Mouse (Mus musculus) midbrain, postnatal 0 days (tissue): ENCODE data around the gene Syne1. TPM values are rescaled to one million over a fixed set of nuclear protein-coding genes. Genes with fewer than 3 reads are reported as not detected.

Experiments used
- ATAC-seq: fragments of 200-750 bp; cut with Nextera tagmentation; 2 replicates; pipeline ENCODE4 v1.8.0; 2017; ENCODE audit warnings: moderate number of reproducible peaks, mild to moderate bottlenecking, moderate TSS enrichment, moderate library complexity; ENCODE audit not compliant: low FRiP score
- DNase-seq: peaks from one replicate; pipeline ENCODE4 v3.0.0-alpha.2; 2015; ENCODE audit warnings: low spot score
- H3K27ac ChIP-seq: fragments of 300-500 bp; sonication (generic); 2 replicates; pipeline ENCODE4 v1.5.1; 2014; ENCODE audit warnings: low read depth, mild to moderate bottlenecking, low read length, mixed read lengths
- H3K27me3 ChIP-seq: fragments of 300-500 bp; sonication (generic); 2 replicates; pipeline ENCODE4 v1.6.1; 2014; ENCODE audit warnings: low read length, control low read depth, mixed read lengths; ENCODE audit not compliant: insufficient read depth
- H3K36me3 ChIP-seq: fragments of 300-500 bp; sonication (generic); 2 replicates; pipeline ENCODE4 v1.6.1; 2014; ENCODE audit warnings: low read length, control low read depth, mixed read lengths; ENCODE audit not compliant: insufficient read depth
- H3K4me1 ChIP-seq: fragments of 300-500 bp; sonication (generic); 2 replicates; pipeline ENCODE4 v1.6.1; 2014; ENCODE audit warnings: mild to moderate bottlenecking, control low read depth, antibody characterized with exemption, low read length, mixed read lengths; ENCODE audit not compliant: insufficient read depth
- H3K4me2 ChIP-seq: fragments of 300-500 bp; sonication (generic); 2 replicates; pipeline ENCODE4 v1.6.1; 2014; ENCODE audit warnings: low read depth, mild to moderate bottlenecking, low read length, mixed read lengths; ENCODE audit not compliant: poor library complexity, severe bottlenecking
- H3K4me3 ChIP-seq: fragments of 300-500 bp; sonication (generic); 2 replicates; pipeline ENCODE4 v1.5.1; 2014; ENCODE audit warnings: low read depth, mild to moderate bottlenecking, low read length, moderate library complexity
- H3K9ac ChIP-seq: fragments of 300-500 bp; sonication (generic); replicated peaks from 2 replicates; pipeline ENCODE4 v1.6.1; 2014; ENCODE audit warnings: mild to moderate bottlenecking, low read length, moderate library complexity, mixed read lengths; ENCODE audit not compliant: poor library complexity, severe bottlenecking
- H3K9me3 ChIP-seq: fragments of 300-500 bp; sonication (generic); 2 replicates; pipeline ENCODE4 v1.6.1; 2016; ENCODE audit warnings: low read length, control low read depth
- CTCF ChIP-seq: IDR thresholded peaks from 2 replicates; pipeline ENCODE4 v1.5.1; 2016; ENCODE audit warnings: antibody characterized with exemption, mild to moderate bottlenecking
- WGBS: fragments of 180-500 bp; shearing (Covaris S2); extraction: QIAGEN DNeasy Blood & Tissue Kit; methylation state at CpG from one replicate; pipeline ENCODE4 v1.1.7; 2014; 5-methylcytosine and 5-hydroxymethylcytosine counted together
- polyA plus RNA-seq: library from polyadenylated mRNA; unstranded; fragments of >200 nt; fragmentation: Nextera tagmentation; extraction: Ambion mirVana; gene quantifications from 2 replicates; pipeline ENCODE4 v1.2.1, GENCODE M21; 2015
- total RNA-seq: library from RNA; depleted of rRNA; stranded (reverse); fragments of >200 nt; gene quantifications from 2 replicates; pipeline ENCODE4 v1.2.3, GENCODE M21; 2014

The Syne1 gene
- total and polyA plus RNA-seq, 2 experiments from 2014 or later, result 18.6 to 99.3 TPM

DNA sequence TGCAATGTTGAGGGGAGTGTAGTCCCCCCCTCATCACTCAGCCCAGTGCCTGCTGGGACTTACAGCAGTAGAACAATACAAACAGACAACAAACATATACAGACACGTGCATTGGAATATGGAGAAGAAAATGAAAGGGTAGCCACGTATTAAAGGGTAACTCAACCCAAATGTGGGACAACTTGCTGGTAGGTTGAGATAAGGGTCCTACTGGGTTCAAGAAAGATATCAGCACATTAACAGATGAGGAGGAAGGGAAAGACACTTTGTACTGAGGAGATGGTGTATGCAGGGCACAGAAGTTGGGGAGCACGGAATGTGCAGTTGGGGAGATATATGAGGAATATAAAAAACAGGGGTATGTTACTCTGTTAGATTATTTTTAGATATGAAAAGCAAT, 345.3 kb downstream of the Syne1 start:
- Histone ChIP-seq H3K27me3 (no peaks in the 10 kb centered on the region), H3K4me3 (no peak overlapping the region), H3K9ac (no peak overlapping the region), H3K36me3 (peaks cover 24% of the 10 kb centered on the region; the same call in 1 of the 2 replicates), H3K27ac (no peak overlapping the region), H3K4me1 (no peaks in the 10 kb centered on the region), H3K9me3 (no peaks in the 10 kb centered on the region), H3K4me2 (no peak overlapping the region)
- ATAC-seq, result no peak
- no peak for TF ChIP-seq CTCF
- DNase-seq, result no peak
- WGBS, result 83% methylated on average over 3 of the region's 3 CpGs

DNA sequence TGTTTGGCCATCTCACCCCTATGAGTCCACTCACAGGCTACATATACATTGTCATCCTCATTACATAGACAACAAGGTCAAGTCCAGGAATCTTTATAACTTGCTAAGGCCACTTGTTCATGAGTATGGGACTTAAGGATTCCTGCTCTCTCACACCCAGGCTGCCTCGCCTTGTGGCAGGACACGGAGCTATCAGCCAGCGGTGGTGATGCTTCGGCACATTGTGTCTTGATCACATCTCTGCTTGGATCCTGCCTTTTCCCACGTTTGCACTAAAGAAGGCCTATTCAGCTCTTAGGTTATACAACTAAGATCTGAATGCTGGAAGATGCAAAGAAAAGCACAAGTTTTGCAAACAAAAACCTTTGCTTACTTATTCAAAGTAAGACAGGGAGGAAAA, 345.7 kb downstream of the Syne1 start:
- ATAC-seq, result no peak
- Histone ChIP-seq H3K27ac (no peak overlapping the region), H3K4me3 (no peak overlapping the region), H3K27me3 (no peaks in the 10 kb centered on the region), H3K36me3 (peaks cover 20% of the 10 kb centered on the region; the same call in 1 of the 2 replicates), H3K9me3 (no peaks in the 10 kb centered on the region), H3K4me2 (no peak overlapping the region), H3K4me1 (no peaks in the 10 kb centered on the region), H3K9ac (no peak overlapping the region)
- DNase-seq, result no peak
- 87% methylated on average over 5 of the region's 5 CpGs for WGBS
- TF ChIP-seq CTCF, result no peak

DNA sequence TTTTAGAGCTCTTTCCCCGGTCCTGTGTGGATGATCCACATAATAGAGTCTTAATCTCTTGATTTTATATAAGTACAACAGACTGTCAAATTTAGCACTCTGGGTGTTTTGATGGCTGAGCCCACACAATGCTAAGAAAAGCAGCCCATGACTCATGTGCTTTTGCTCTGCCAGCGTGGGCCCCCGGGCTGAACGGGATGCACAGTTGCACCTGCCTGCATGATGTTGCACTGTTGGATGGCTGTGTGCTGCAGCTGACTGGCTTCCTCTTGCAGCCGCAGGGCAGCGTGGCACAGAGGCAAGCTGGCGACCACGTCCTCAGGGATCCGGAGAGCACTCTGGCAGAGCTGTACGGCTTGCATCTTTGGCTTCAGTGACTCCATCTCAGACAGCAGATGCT, 347.4 kb downstream of the Syne1 start:
- no peaks in the 10 kb centered on the region for H3K9me3 ChIP-seq
- H3K4me3 ChIP-seq, result no peak overlapping the region
- H3K4me2 ChIP-seq, result no peak overlapping the region
- H3K9ac ChIP-seq, result 0 out of 2 replicates have a peak overlapping the region, but pooled peaks have one; percentile 33
- 40% methylated on average over 10 of the region's 10 CpGs for WGBS
- H3K4me1 ChIP-seq, result no peaks in the 10 kb centered on the region
- peak; percentile 49 for DNase-seq
- H3K36me3 ChIP-seq, result peaks cover 19% of the 10 kb centered on the region; the same call in 1 of the 2 replicates
- no peaks in the 10 kb centered on the region for H3K27me3 ChIP-seq
- H3K27ac ChIP-seq, result no peak overlapping the region; the same call in 1 of the 2 replicates
- peak; percentile 63; the same call in 1 of the 2 replicates for ATAC-seq
- TF ChIP-seq CTCF, result no peak

DNA sequence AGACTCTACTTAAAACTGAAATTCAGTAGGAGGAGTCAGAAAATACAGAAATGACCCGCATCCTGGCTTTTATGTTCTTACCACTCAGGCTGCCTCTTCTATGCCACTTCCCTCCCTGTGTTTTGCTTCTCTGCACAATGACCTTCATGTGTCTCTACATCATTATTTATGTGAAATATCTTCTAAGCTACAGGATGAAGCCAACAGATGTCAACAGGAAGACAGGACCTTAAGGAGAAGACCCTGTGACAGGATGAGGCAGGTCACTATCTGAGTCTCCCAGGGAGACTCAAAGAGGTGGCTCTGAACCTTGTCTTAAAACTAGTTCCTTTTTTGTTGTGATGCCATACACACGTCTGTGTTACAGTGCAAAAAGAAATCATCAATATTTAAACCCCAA, 353.9 kb downstream of the Syne1 start:
- 77% methylated on average over 2 of the region's 2 CpGs for WGBS
- Histone ChIP-seq H3K27ac (no peak overlapping the region), H3K9ac (no peak overlapping the region), H3K4me3 (no peak overlapping the region), H3K4me1 (no peaks in the 10 kb centered on the region), H3K27me3 (no peaks in the 10 kb centered on the region), H3K4me2 (no peak overlapping the region), H3K36me3 (0 out of 2 replicates have a peak, but pooled peaks cover 4% of the 10 kb centered on the region), H3K9me3 (no peaks in the 10 kb centered on the region)
- DNase-seq, result no peak
- ATAC-seq, result no peak
- TF ChIP-seq CTCF, result no peak

DNA sequence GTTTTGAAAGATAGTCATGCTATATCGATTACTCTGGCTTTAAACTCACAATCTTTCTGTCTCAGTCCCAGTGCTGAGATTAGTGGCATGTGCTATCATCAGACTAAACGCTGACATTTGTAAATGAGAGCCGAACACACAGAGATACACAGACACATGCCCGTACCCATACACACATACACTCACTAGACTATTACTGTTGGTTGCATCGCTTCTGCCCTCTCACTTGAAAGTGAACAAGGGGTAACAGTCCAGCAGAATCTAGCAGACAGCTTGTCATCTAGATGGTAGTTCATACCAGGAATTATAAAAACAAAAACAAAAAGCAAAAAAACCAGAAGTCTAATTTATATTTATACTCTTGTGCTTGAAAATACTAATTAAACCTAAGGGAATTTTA, 355.0 kb downstream of the Syne1 start:
- Histone ChIP-seq H3K27ac (no peak overlapping the region), H3K27me3 (no peaks in the 10 kb centered on the region), H3K9ac (no peak overlapping the region), H3K4me1 (no peaks in the 10 kb centered on the region), H3K9me3 (no peaks in the 10 kb centered on the region), H3K4me2 (no peak overlapping the region), H3K4me3 (no peak overlapping the region), H3K36me3 (0 out of 2 replicates have a peak, but pooled peaks cover 2% of the 10 kb centered on the region)
- no peak for TF ChIP-seq CTCF
- no peak for ATAC-seq
- no peak for DNase-seq
- WGBS, result 89% methylated on average over 5 of the region's 5 CpGs

DNA sequence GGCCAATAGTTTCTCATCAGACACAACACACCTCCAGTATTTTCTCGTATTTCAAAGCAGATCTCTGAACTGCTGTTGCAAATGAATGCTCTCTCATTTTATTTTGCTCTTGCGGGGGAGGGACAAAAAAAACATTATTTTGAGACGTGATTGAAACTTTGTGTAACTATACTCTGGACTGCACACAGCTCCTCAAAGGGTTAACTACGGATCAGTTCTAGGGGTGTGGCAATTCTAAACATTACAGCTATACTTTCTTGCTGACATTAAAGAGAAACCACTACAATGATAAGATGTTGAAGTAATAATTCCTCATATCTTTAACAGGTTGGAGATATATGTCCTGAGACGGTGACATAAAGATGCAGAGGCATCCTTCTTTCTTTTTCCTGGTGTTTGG, 356.0 kb downstream of the Syne1 start:
- Histone ChIP-seq H3K9ac (no peak overlapping the region), H3K4me1 (no peaks in the 10 kb centered on the region), H3K4me3 (peak overlapping the region; percentile 56; the same call in 1 of the 2 replicates), H3K9me3 (no peaks in the 10 kb centered on the region), H3K36me3 (no peaks in the 10 kb centered on the region), H3K4me2 (peak overlapping the region; percentile 69), H3K27me3 (no peaks in the 10 kb centered on the region), H3K27ac (no peak overlapping the region)
- no peak for TF ChIP-seq CTCF
- DNase-seq, result no peak
- 66% methylated on average over 5 of the region's 5 CpGs for WGBS
- ATAC-seq, result no peak
